Mouse (Mus musculus): ENCODE data around the gene Coq9.

DNA sequence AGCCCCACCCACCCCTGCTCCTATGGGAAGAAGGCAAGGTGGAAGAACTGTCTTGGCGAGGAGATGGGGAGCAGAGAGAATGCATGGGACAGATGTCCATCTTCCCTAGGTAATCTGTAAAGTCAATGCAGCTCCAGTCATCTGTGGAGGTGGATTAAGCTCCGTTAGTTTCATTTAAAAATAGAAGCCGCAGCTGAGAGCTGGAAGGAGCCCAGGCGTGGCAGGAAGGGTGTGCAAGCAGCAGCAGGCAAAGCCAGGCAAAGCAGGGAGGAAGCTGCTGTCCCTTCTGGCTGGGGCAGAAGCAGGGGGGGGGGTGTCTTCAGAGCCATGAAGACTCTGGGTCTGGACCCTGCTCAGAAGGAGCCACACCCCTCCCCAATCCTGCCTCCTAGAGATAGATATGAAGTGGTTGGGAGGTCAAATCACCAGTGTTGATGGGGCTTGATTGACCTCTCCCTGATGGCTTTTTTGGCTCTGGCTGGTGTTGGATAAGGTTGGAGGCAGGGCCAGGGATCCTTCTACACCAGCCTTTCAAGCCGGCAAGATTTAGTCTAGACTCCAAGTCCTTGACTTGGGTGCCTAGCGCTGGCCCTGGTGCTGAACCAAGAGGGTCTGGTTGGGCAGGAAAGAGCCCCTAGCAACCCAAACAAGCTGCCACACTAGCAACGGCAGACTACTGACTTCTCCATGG is 37.7 kb upstream of the Coq9 start:
- TF ChIP-seq ZC3H11A (IDR thresholded peaks at IDR 0.05; ENCODE audit: low read depth, low read length) (no peak), MAZ (IDR thresholded peaks at IDR 0.05; ENCODE audit: low read depth, low read length) (no peak)

All from MEL (cell line).